Mouse (Mus musculus): ENCODE results near the gene Emc10. TPM values are rescaled to one million over a fixed set of nuclear protein-coding genes. Genes with fewer than 3 reads are reported as not detected.

Gene Emc10
- polyA plus RNA-seq (2017; shearing (Covaris generic)) = 100 to 1,000 TPM; 151 to 196 TPM

GRCm38 (mm10) chr7:44495992-44496770 is at the start of gene Emc10, which contains the start of gene Fam71e1:
Emc10 (minus strand) TSS chr7:44496529.
Fam71e1 (plus strand) TSS chr7:44496581.

GRCm38 (mm10) chr7:44531946-44532732 is 35.8 kb upstream of the Emc10 start, which contains the start of gene Spib:
Spib (minus strand) TSS chr7:44532071.

GRCm38 (mm10) chr7:44524502-44524901 is 28.2 kb upstream of the Emc10 start, which contains the start of gene Mybpc2:
Mybpc2 (minus strand) TSS chr7:44524656.

GRCm38 (mm10) chr7:44467811-44468411 is 28.4 kb downstream of the Emc10 start, which contains the start of gene Josd2:
Josd2 (plus strand) TSS chr7:44467980.

GRCm38 (mm10) chr7:44465111-44465510 is 31.2 kb downstream of the Emc10 start, which contains the start of gene Aspdh:
Aspdh (plus strand) TSS chr7:44465391.

Other genes starting within 250 kb of the Emc10 start
- gene 1700028J19Rik, start 249.8 kb downstream of the Emc10 start, polyA plus RNA-seq (2017; shearing (Covaris generic)) = 1 to 10 TPM; 1.5 to 4.0 TPM
- gene 2410002F23Rik, start 249.8 kb downstream of the Emc10 start, polyA plus RNA-seq (2017; shearing (Covaris generic)) = 100 to 1,000 TPM; 133 to 173 TPM
- gene Acp4, start 239.2 kb downstream of the Emc10 start, polyA plus RNA-seq (2017; shearing (Covaris generic)) = 1 to 10 TPM in 1 of 2 experiments, under 1 TPM in 1; 0.18 to 1.3 TPM
- gene Gm15517, start 235.1 kb downstream of the Emc10 start, polyA plus RNA-seq (2017; shearing (Covaris generic)) = not detected
- gene Clec11a, start 189.6 kb downstream of the Emc10 start, polyA plus RNA-seq (2017; shearing (Covaris generic)) = under 1 TPM; 0.31 to 0.95 TPM
- gene Shank1, start 186.3 kb downstream of the Emc10 start, polyA plus RNA-seq (2017; shearing (Covaris generic)) = under 1 TPM; 0.10 to 0.24 TPM
- under 1 TPM; 0.23 to 0.55 TPM for gene Syt3, start 112.4 kb downstream of the Emc10 start, polyA plus RNA-seq (2017; shearing (Covaris generic))
- gene 1700008O03Rik, start 110.7 kb downstream of the Emc10 start, polyA plus RNA-seq (2017; shearing (Covaris generic)) = under 1 TPM; 0.47 to 0.69 TPM
- under 1 TPM; 0.18 to 0.64 TPM for gene Lrrc4b, start 67.5 kb downstream of the Emc10 start, polyA plus RNA-seq (2017; shearing (Covaris generic))
- gene Aspdh, start 31.1 kb downstream of the Emc10 start, polyA plus RNA-seq (2017; shearing (Covaris generic)) = 1 to 10 TPM in 1 of 2 experiments, not detected in 1; 1.2 TPM
- gene Josd2, start 28.5 kb downstream of the Emc10 start, polyA plus RNA-seq (2017; shearing (Covaris generic)) = 100 to 1,000 TPM in 1 of 2 experiments, 10 to 100 TPM in 1; 94.8 to 118 TPM
- 1 to 10 TPM; 3.0 to 7.2 TPM for gene Fam71e1, start 52 bp upstream of the Emc10 start, polyA plus RNA-seq (2017; shearing (Covaris generic))
- not detected for gene Mybpc2, start 28.1 kb upstream of the Emc10 start, polyA plus RNA-seq (2017; shearing (Covaris generic))
- gene Spib, start 35.5 kb upstream of the Emc10 start, polyA plus RNA-seq (2017; shearing (Covaris generic)) = 1 to 10 TPM; 2.6 to 6.3 TPM
- gene Pold1, start 52.3 kb upstream of the Emc10 start, polyA plus RNA-seq (2017; shearing (Covaris generic)) = 10 to 100 TPM; 46.3 to 81.8 TPM
- gene Nr1h2, start 57.4 kb upstream of the Emc10 start, polyA plus RNA-seq (2017; shearing (Covaris generic)) = 100 to 1,000 TPM; 132 to 172 TPM
- 1 to 10 TPM; 3.9 to 9.7 TPM for gene Napsa, start 75.9 kb upstream of the Emc10 start, polyA plus RNA-seq (2017; shearing (Covaris generic))
- gene Kcnc3, start 94.1 kb upstream of the Emc10 start, polyA plus RNA-seq (2017; shearing (Covaris generic)) = under 1 TPM; 0.17 to 0.44 TPM
- 1 to 10 TPM in 1 of 2 experiments, under 1 TPM in 1; 0.24 to 1.8 TPM for gene Myh14, start 174.3 kb upstream of the Emc10 start, polyA plus RNA-seq (2017; shearing (Covaris generic))
- not detected for gene Izumo2, start 212.2 kb upstream of the Emc10 start, polyA plus RNA-seq (2017; shearing (Covaris generic))